Mouse (Mus musculus) forebrain, embryonic 16.5 days (tissue): Measurements from ENCODE around the gene Tcf7. TPM values are rescaled to one million over a fixed set of nuclear protein-coding genes. Genes with fewer than 3 reads are reported as not detected.

Experiments used
- ATAC-seq: fragments of 200-750 bp; cut with Nextera tagmentation; 2 replicates; pipeline ENCODE4 v1.8.0; 2017; ENCODE audit warnings: mild to moderate bottlenecking, moderate library complexity
- H3K27ac ChIP-seq: fragments of 300-500 bp; sonication (generic); 2 replicates; pipeline ENCODE4 v1.5.1; 2014; ENCODE audit warnings: low read length, control low read depth
- H3K27me3 ChIP-seq: fragments of 300-500 bp; sonication (generic); replicated peaks from 2 replicates; pipeline ENCODE4 v1.6.1; 2014; ENCODE audit warnings: low read length; ENCODE audit not compliant: control insufficient read depth, insufficient read depth
- H3K36me3 ChIP-seq: fragments of 300-500 bp; sonication (generic); 2 replicates; pipeline ENCODE4 v1.6.1; 2014; ENCODE audit not compliant: control insufficient read depth, insufficient read depth
- H3K4me1 ChIP-seq: fragments of 300-500 bp; sonication (generic); replicated peaks from 2 replicates; pipeline ENCODE4 v1.6.1; 2014; ENCODE audit warnings: low read length; ENCODE audit not compliant: control insufficient read depth, insufficient read depth
- H3K4me2 ChIP-seq: fragments of 300-500 bp; sonication (generic); 2 replicates; pipeline ENCODE4 v1.6.1; 2014; ENCODE audit warnings: mild to moderate bottlenecking, low read length, control low read depth
- H3K4me3 ChIP-seq: fragments of 300-500 bp; sonication (generic); replicated peaks from 2 replicates; pipeline ENCODE4 v1.5.1; 2014; ENCODE audit warnings: mild to moderate bottlenecking, low read length, control low read depth
- H3K9ac ChIP-seq: fragments of 300-500 bp; sonication (generic); replicated peaks from 2 replicates; pipeline ENCODE4 v1.6.1; 2014; ENCODE audit warnings: low read depth, low read length, control low read depth
- H3K9me3 ChIP-seq: fragments of 300-500 bp; sonication (generic); 2 replicates; pipeline ENCODE4 v1.6.1; 2016; ENCODE audit warnings: low read length; ENCODE audit not compliant: control insufficient read depth
- WGBS: fragments of 180-500 bp; shearing (Covaris S2); extraction: QIAGEN DNeasy Blood & Tissue Kit; methylation state at CpG from one replicate; pipeline ENCODE4 v1.1.7; 2014; 5-methylcytosine and 5-hydroxymethylcytosine counted together
- polyA plus RNA-seq: library from polyadenylated mRNA; unstranded; fragments of >200 nt; fragmentation: Nextera tagmentation; extraction: Ambion mirVana; gene quantifications from 2 replicates; pipeline ENCODE4 v1.2.1, GENCODE M21; 2015

Gene Tcf7
- polyA plus RNA-seq, 1 experiment from 2014 or later: 2.7 TPM

DNA sequence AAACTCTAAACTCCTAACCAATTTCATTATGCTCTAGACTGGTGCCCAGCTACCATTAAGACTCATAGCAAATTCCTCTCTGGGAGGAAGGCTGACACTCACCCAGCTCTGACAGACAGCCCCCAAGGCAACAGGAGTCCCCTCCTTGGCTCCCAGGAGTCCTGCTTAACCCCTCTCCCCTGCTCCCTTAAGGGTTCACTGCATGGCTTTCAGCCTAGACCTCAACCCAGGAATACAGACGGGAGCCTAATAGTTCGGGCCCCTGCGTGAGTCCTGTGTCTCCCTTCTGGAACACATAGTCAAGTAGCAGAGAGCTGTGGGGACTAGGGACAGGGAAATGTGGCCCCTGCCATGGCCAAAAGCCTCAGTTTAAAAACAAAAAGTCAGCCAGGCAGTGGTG lies 4.7 kb downstream of the Tcf7 start:
- Histone ChIP-seq H3K4me1 (peaks cover 6% of the 10 kb centered on the region; the same call in 1 of the 2 replicates), H3K27me3 (0 out of 2 replicates have a peak, but pooled peaks cover 2% of the 10 kb centered on the region), H3K27ac (no peak overlapping the region), H3K9ac (no peak overlapping the region), H3K4me3 (no peak overlapping the region), H3K36me3 (no peaks in the 10 kb centered on the region), H3K4me2 (no peak overlapping the region), H3K9me3 (no peaks in the 10 kb centered on the region)
- 87% methylated on average over 3 of the region's 3 CpGs for WGBS
- ATAC-seq: no peak

DNA sequence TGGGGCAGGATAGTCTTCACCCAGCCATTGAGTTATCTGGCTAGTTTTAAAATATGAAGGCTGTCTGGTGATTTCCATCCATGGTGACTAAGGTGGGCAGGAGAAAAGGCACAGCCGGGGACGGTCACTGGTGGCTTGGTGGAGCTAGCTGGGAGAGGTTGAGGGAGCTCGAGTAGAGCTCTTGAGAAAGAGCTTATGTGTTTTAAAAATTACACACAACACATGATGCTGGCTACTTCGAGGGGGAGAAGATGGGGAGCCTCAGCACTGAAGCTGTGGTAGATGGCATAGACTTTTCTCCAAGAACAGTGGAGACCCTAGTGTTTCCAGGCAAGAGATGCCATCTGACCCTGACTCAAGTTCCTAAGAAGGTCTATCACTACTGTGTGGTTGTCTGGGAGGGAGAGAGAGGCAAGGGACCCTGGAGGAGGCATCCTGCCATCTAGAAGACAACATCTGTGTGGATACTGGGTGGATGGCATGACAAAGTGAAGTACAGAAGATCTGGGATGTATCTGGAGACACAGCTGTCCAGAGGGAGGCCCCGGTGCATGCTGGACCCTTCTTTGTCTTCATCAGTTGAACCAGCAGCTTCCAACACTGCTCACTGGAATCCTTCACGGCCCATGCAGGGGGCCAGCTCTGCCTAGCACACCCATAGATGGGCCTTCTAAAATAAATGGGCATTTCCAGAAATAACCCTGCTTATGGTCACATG lies 5.2 kb downstream of the Tcf7 start:
- Histone ChIP-seq H3K27me3 (0 out of 2 replicates have a peak, but pooled peaks cover 2% of the 10 kb centered on the region), H3K9ac (no peak overlapping the region), H3K4me2 (no peak overlapping the region), H3K27ac (no peak overlapping the region), H3K4me1 (peaks cover 3% of the 10 kb centered on the region; the same call in 1 of the 2 replicates), H3K9me3 (no peaks in the 10 kb centered on the region), H3K4me3 (no peak overlapping the region), H3K36me3 (no peaks in the 10 kb centered on the region)
- ATAC-seq: no peak
- WGBS: 90% methylated on average over 6 of the region's 6 CpGs

DNA sequence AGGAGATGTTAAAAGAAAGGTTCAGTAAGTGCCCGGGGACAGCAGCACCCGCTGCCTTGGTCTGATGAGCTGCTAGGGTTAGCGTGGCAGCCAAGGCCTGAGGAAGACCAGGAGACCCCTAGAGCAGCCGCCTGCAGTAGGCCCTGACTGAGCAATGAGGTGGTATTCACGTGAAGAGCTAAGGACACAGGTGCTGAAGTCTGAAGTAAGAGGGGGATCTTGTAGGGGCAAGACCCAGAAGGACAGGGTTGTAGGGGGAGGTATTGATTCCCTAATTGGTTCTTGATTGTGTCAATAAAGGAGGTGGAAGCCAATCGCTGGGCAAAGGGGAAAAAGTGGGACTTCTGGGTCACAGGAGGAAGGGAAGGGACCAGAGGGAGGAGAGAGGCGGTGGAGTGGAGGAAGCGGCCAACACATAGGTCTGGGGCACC lies 5.8 kb downstream of the Tcf7 start:
- Histone ChIP-seq H3K4me1 (no peaks in the 10 kb centered on the region), H3K4me3 (no peak overlapping the region), H3K36me3 (no peaks in the 10 kb centered on the region), H3K27ac (no peak overlapping the region), H3K4me2 (no peak overlapping the region), H3K9me3 (no peaks in the 10 kb centered on the region), H3K9ac (no peak overlapping the region), H3K27me3 (0 out of 2 replicates have a peak, but pooled peaks cover 1% of the 10 kb centered on the region)
- WGBS: 88% methylated on average over 8 of the region's 8 CpGs
- no peak for ATAC-seq

GRCm38 (mm10) chr11:52275774-52276555 lies 6.8 kb downstream of the Tcf7 start:
- Histone ChIP-seq H3K4me3 (no peak overlapping the region), H3K27me3 (no peaks in the 10 kb centered on the region), H3K4me2 (no peak overlapping the region), H3K9ac (no peak overlapping the region), H3K36me3 (no peaks in the 10 kb centered on the region), H3K27ac (no peak overlapping the region), H3K9me3 (no peaks in the 10 kb centered on the region), H3K4me1 (no peaks in the 10 kb centered on the region)
- ATAC-seq: no peak
- 83% methylated on average over 9 of the region's 9 CpGs for WGBS

GRCm38 (mm10) chr11:52275366-52275765 lies 7.4 kb downstream of the Tcf7 start:
- no peaks in the 10 kb centered on the region for H3K4me1 ChIP-seq
- 87% methylated on average over 8 of the region's 8 CpGs for WGBS
- ATAC-seq: no peak
- no peak overlapping the region for H3K4me2 ChIP-seq
- H3K36me3 ChIP-seq: no peaks in the 10 kb centered on the region
- H3K9ac ChIP-seq: no peak overlapping the region
- no peak overlapping the region for H3K27ac ChIP-seq
- no peak overlapping the region for H3K4me3 ChIP-seq
- no peaks in the 10 kb centered on the region for H3K9me3 ChIP-seq
- H3K27me3 ChIP-seq: no peaks in the 10 kb centered on the region

- Histone ChIP-seq H3K4me2 (no peak overlapping the region), H3K36me3 (no peaks in the 10 kb centered on the region), H3K4me1 (no peaks in the 10 kb centered on the region), H3K9ac (no peak overlapping the region), H3K4me3 (no peak overlapping the region), H3K9me3 (no peaks in the 10 kb centered on the region), H3K27me3 (no peaks in the 10 kb centered on the region), H3K27ac (no peak overlapping the region)
- 89% methylated on average over 20 of the region's 20 CpGs for WGBS
- ATAC-seq: no peak
Measured at GRCm38 (mm10) chr11:52274456-52275112, 8.2 kb downstream of the Tcf7 start.

- Histone ChIP-seq H3K9me3 (no peaks in the 10 kb centered on the region), H3K27ac (no peak overlapping the region), H3K36me3 (no peaks in the 10 kb centered on the region), H3K4me2 (no peak overlapping the region), H3K9ac (no peak overlapping the region), H3K4me1 (no peaks in the 10 kb centered on the region), H3K4me3 (no peak overlapping the region), H3K27me3 (no peaks in the 10 kb centered on the region)
- WGBS: 83% methylated on average over 4 of the region's 4 CpGs
- no peak for ATAC-seq
Measured at GRCm38 (mm10) chr11:52273942-52274330, 8.9 kb downstream of the Tcf7 start.

DNA sequence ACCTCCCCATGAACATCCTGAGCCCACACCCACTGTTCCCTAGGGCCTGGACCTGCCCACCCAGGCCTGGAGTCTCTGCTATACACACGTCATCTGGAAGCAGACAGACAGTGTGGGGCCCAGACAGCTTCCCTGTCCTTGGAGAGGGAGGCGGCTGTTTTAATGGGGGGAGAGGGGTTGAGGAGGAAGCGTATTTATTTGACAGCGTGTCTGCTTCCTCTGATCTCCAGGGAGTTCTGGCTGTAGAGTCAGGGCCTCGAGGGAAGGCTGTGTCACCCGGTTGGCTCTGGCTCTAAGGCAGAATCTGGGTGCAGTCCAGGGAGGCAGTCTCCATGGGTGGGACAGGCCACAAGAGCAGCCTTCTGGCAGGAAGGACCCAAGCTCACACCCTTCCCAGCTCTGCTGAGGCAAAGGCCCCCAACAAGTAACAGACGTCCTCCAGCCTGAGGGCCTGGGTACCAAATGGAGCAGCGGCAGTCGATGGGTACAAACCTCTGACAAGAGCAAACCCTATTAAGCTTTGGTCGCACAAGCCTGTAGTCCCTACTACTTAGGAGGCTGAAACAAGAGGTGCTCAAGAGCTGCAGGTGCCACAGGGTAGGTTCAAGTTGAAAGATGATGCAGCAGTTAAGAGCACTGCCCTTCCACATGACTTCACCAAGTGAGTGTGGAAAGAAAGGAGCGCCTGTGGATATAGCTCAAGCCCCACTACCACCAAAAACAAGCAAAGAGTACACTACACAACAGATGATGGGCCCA lies 9.5 kb downstream of the Tcf7 start:
- 89% methylated on average over 11 of the region's 11 CpGs for WGBS
- no peak for ATAC-seq

DNA sequence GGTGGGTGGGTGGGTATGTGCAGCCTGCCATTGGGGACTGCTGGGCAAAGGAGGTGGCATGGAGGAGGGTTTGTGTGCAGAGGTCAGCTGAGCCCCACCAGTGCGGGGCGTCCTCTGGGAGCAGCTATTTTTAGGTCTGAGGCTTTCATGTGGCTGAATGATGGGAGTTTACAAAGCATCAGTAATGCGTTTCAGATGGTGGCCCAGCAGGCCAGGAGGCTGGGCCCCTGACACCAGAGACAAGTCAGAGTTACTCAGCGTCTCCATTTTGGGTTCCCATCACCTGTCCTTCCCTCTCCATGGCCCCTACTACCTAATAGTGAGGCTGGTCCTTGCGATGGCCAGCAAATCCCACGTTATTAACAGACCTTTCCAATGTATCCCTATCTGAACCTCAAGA lies 10.2 kb downstream of the Tcf7 start:
- Histone ChIP-seq H3K4me2 (no peak overlapping the region), H3K4me1 (no peaks in the 10 kb centered on the region), H3K9ac (no peak overlapping the region), H3K36me3 (no peaks in the 10 kb centered on the region), H3K9me3 (no peaks in the 10 kb centered on the region), H3K27me3 (no peaks in the 10 kb centered on the region), H3K4me3 (no peak overlapping the region), H3K27ac (no peak overlapping the region)
- ATAC-seq: no peak
- WGBS: 74% methylated on average over 6 of the region's 6 CpGs

More for the DNA sequence above, 9.5 kb downstream of the Tcf7 start:
- no peaks in the 10 kb centered on the region for H3K27me3 ChIP-seq
- no peak overlapping the region for H3K4me2 ChIP-seq
- no peak overlapping the region for H3K9ac ChIP-seq
- H3K4me1 ChIP-seq: no peaks in the 10 kb centered on the region
- H3K27ac ChIP-seq: no peak overlapping the region
- H3K4me3 ChIP-seq: no peak overlapping the region
- no peaks in the 10 kb centered on the region for H3K36me3 ChIP-seq
- H3K9me3 ChIP-seq: no peaks in the 10 kb centered on the region
